Comparison of ENCODE assay signal across 8 mouse cellular contexts in the genomic region with DNA sequence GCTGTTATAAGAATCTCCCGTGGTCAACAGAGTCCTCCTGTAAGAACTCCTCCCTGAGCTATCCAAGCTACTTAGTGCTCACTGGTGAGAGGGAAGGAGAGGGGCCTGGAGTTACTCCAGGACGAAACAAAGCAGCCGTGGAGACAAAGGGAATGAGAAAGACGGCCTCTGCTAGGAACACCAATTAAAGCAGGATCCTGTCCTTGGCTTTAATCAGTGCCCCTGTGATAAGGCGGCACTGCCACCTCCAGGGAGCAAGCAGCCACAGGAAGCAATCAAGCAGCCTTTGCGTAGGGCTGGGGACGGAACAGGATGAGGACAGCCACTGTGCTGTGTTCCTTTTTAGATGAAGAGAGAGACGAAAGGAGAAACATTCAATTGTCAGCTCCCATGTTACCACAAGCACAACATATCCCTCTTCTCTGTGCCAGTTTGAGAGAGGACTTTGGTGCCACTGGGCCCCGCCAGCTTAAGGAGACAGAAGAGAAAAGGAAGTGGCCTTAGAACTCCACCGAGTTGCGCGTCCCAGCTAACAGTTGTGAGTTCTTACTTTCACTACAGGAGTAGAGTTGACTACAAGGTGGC.
DNase-seq lines count a peak whose midpoint lies in the region; ATAC-seq and TF ChIP-seq lines count a peak whose summit lies in the region.

No protein-coding gene starts in this region.

- peak overlapping the region; percentile 88 for H3K27ac ChIP-seq in lung, embryonic 15.5 days
- H3K27ac ChIP-seq in olfactory bulb, adult 2 months (ENCODE audit: insufficient read depth, low read depth, low read length) = peak overlapping the region; percentile 78

- no peak for TF ChIP-seq CTCF in olfactory bulb, adult 2 months (IDR thresholded peaks at IDR 0.05; ENCODE audit: insufficient read depth, low read depth, low read length)

- H3K4me1 ChIP-seq in lung, embryonic 15.5 days = peaks cover 91% of the 10 kb centered on the region
- H3K4me1 ChIP-seq in olfactory bulb, adult 2 months (ENCODE audit: control insufficient read depth, insufficient read depth, low read length) = peaks cover 39% of the 10 kb centered on the region

- 0 out of 2 replicates have a peak overlapping the region, but pooled peaks have one; percentile 0 for H3K9ac ChIP-seq in lung, embryonic 15.5 days

- ATAC-seq in granulocyte monocyte progenitor cell, adult 5-6 weeks (replicated peaks; ENCODE audit: poor library complexity, severe bottlenecking) = peak; percentile 55
- no peak for ATAC-seq in lung, embryonic 15.5 days (ENCODE audit: borderline replicate concordance, extremely low read depth, low FRiP score, low TSS enrichment)
- ATAC-seq in erythroblast, adult 5-6 weeks (replicated peaks; ENCODE audit: low FRiP score, poor library complexity, severe bottlenecking) = no peak

- no peak for TF ChIP-seq POLR2A in olfactory bulb, adult 2 months (IDR thresholded peaks at IDR 0.05; ENCODE audit: insufficient read depth, low read depth, low read length)

- no peaks in the 10 kb centered on the region for H3K9me3 ChIP-seq in lung, embryonic 15.5 days

- 0 out of 2 replicates have a peak overlapping the region, but pooled peaks have one; percentile 0 for H3K4me3 ChIP-seq in lung, embryonic 15.5 days
- peak overlapping the region; percentile 37 for H3K4me3 ChIP-seq in olfactory bulb, adult 2 months (ENCODE audit: insufficient read depth, low read depth, low read length)

- 26% methylated on average over 12 of the region's 12 CpGs for WGBS in lung, embryonic 15.5 days
- WGBS in olfactory bulb, adult 2 months = 18% methylated on average over 12 of the region's 12 CpGs

- H3K36me3 ChIP-seq in lung, embryonic 15.5 days = no peaks in the 10 kb centered on the region

- peak; percentile 57 for DNase-seq in ovary, adult 18-20 months (ENCODE audit: low spot score)
- DNase-seq in ovary, postnatal 14 days (ENCODE audit: low spot score) = no peak
- DNase-seq in kidney, adult 18-20 months = peak; percentile 53
- no peak for DNase-seq in left cerebral cortex, adult 11 months (ENCODE audit: low spot score)

- H3K27me3 ChIP-seq in lung, embryonic 15.5 days = no peaks in the 10 kb centered on the region

- H3K4me2 ChIP-seq in lung, embryonic 15.5 days = peak overlapping the region; percentile 41

Comparison
In these comparisons a context has a peak if more than half of its experiments do, and no peak if none do; other contexts are left out.
1. DNase-seq: peak in ovary, adult 18-20 months (single experiment) and kidney, adult 18-20 months (single experiment); none in ovary, postnatal 14 days (single experiment) and left cerebral cortex, adult 11 months (single experiment).